Mouse (Mus musculus): ENCODE measurements around the gene Olfr250. TPM values are rescaled to one million over a fixed set of nuclear protein-coding genes. Genes with fewer than 3 reads are reported as not detected.

The Olfr250 gene
- not detected in 2 replicates for polyA plus RNA-seq (2015; fragmentation: Nextera tagmentation; extraction: Ambion mirVana)

GRCm38 (mm10) chr9:38366596-38366995, at the start of gene Olfr250:
TSS of gene Olfr250 (plus strand) at chr9:38366896.

GRCm38 (mm10) chr9:38328760-38329159, 37.9 kb upstream of the Olfr250 start, which contains the start of gene Olfr25:
TSS of gene Olfr25 (plus strand) at chr9:38329060.

GRCm38 (mm10) chr9:38348111-38348510, 18.6 kb upstream of the Olfr250 start, which contains the start of gene Olfr898:
TSS of gene Olfr898 (plus strand) at chr9:38348411.

GRCm38 (mm10) chr9:38376786-38377185, 10.1 kb downstream of the Olfr250 start, which contains the start of gene Olfr251:
TSS of gene Olfr251 (plus strand) at chr9:38377086.

GRCm38 (mm10) chr9:38401398-38401797, 34.7 kb downstream of the Olfr250 start, which contains the start of gene Olfr147:
TSS of gene Olfr147 (plus strand) at chr9:38401698.

Other genes starting within 250 kb of the Olfr250 start
- gene Olfr890, start 224.4 kb upstream of the Olfr250 start, polyA plus RNA-seq (2015; fragmentation: Nextera tagmentation; extraction: Ambion mirVana), result not detected in 2 replicates
- not detected in 2 replicates for gene Olfr891, start 186.1 kb upstream of the Olfr250 start, polyA plus RNA-seq (2015; fragmentation: Nextera tagmentation; extraction: Ambion mirVana)
- gene Olfr893, start 158.5 kb upstream of the Olfr250 start, polyA plus RNA-seq (2015; fragmentation: Nextera tagmentation; extraction: Ambion mirVana), result not detected in 2 replicates
- not detected in 2 replicates for gene Olfr894, start 148.8 kb upstream of the Olfr250 start, polyA plus RNA-seq (2015; fragmentation: Nextera tagmentation; extraction: Ambion mirVana)
- not detected in 2 replicates for gene Olfr143, start 114.1 kb upstream of the Olfr250 start, polyA plus RNA-seq (2015; fragmentation: Nextera tagmentation; extraction: Ambion mirVana)
- not detected in 2 replicates for gene Olfr895, start 99.0 kb upstream of the Olfr250 start, polyA plus RNA-seq (2015; fragmentation: Nextera tagmentation; extraction: Ambion mirVana)
- gene Olfr896-ps1, start 75.8 kb upstream of the Olfr250 start, polyA plus RNA-seq (2015; fragmentation: Nextera tagmentation; extraction: Ambion mirVana), result not detected in 2 replicates
- gene Olfr25, start 37.8 kb upstream of the Olfr250 start, polyA plus RNA-seq (2015; fragmentation: Nextera tagmentation; extraction: Ambion mirVana), result not detected in 2 replicates
- gene Olfr898, start 18.5 kb upstream of the Olfr250 start, polyA plus RNA-seq (2015; fragmentation: Nextera tagmentation; extraction: Ambion mirVana), result not detected in 2 replicates
- not detected in 2 replicates for gene Olfr251, start 10.2 kb downstream of the Olfr250 start, polyA plus RNA-seq (2015; fragmentation: Nextera tagmentation; extraction: Ambion mirVana)
- not detected in 2 replicates for gene Olfr147, start 34.8 kb downstream of the Olfr250 start, polyA plus RNA-seq (2015; fragmentation: Nextera tagmentation; extraction: Ambion mirVana)
- not detected in 2 replicates for gene Olfr901, start 62.6 kb downstream of the Olfr250 start, polyA plus RNA-seq (2015; fragmentation: Nextera tagmentation; extraction: Ambion mirVana)
- gene Olfr902, start 80.8 kb downstream of the Olfr250 start, polyA plus RNA-seq (2015; fragmentation: Nextera tagmentation; extraction: Ambion mirVana), result not detected in 2 replicates
- not detected in 2 replicates for gene Olfr904, start 96.2 kb downstream of the Olfr250 start, polyA plus RNA-seq (2015; fragmentation: Nextera tagmentation; extraction: Ambion mirVana)
- gene Olfr905, start 104.2 kb downstream of the Olfr250 start, polyA plus RNA-seq (2015; fragmentation: Nextera tagmentation; extraction: Ambion mirVana), result not detected in 2 replicates
- gene Olfr906, start 120.2 kb downstream of the Olfr250 start, polyA plus RNA-seq (2015; fragmentation: Nextera tagmentation; extraction: Ambion mirVana), result not detected in 2 replicates
- not detected in 2 replicates for gene Olfr907, start 128.9 kb downstream of the Olfr250 start, polyA plus RNA-seq (2015; fragmentation: Nextera tagmentation; extraction: Ambion mirVana)
- not detected in 2 replicates for gene Olfr911-ps1, start 154.7 kb downstream of the Olfr250 start, polyA plus RNA-seq (2015; fragmentation: Nextera tagmentation; extraction: Ambion mirVana)
- not detected in 2 replicates for gene Olfr910, start 171.0 kb downstream of the Olfr250 start, polyA plus RNA-seq (2015; fragmentation: Nextera tagmentation; extraction: Ambion mirVana)
- not detected in 2 replicates for gene Olfr912, start 213.3 kb downstream of the Olfr250 start, polyA plus RNA-seq (2015; fragmentation: Nextera tagmentation; extraction: Ambion mirVana)
- not detected in 2 replicates for gene Olfr913, start 225.9 kb downstream of the Olfr250 start, polyA plus RNA-seq (2015; fragmentation: Nextera tagmentation; extraction: Ambion mirVana)
- not detected in 2 replicates for gene Olfr914, start 238.2 kb downstream of the Olfr250 start, polyA plus RNA-seq (2015; fragmentation: Nextera tagmentation; extraction: Ambion mirVana)

All from skeletal muscle tissue, postnatal 0 days (tissue).